Mouse (Mus musculus): Measurements from ENCODE around the gene Astn2.

The Astn2 gene

GRCm38 (mm10) chr4:66404201-66404711 is at the start of gene Astn2:
TSS of gene Astn2 (minus strand) at chr4:66404611.
- in situ Hi-C loops (cut with MboI, MseI): no loop called here

GRCm38 (mm10) chr4:66450115-66450514 is 45.7 kb upstream of the Astn2 start:
- in situ Hi-C loops (cut with MboI, MseI): no loop called here

GRCm38 (mm10) chr4:66431256-66431655 is 26.8 kb upstream of the Astn2 start:
- in situ Hi-C loops (cut with MboI, MseI): no loop called here

- in situ Hi-C loops (cut with MboI, MseI): no loop called here
These were observed 21.4 kb upstream of the Astn2 start for GRCm38 (mm10) chr4:66425804-66426203.

GRCm38 (mm10) chr4:66414778-66415177 is 10.4 kb upstream of the Astn2 start:
- in situ Hi-C loops (cut with MboI, MseI): no loop called here

- in situ Hi-C loops (cut with MboI, MseI): no loop called here
These were observed 675 bp upstream of the Astn2 start for GRCm38 (mm10) chr4:66405086-66405485.

GRCm38 (mm10) chr4:66403708-66404200 is 657 bp downstream of the Astn2 start:
- in situ Hi-C loops (cut with MboI, MseI): no loop called here

GRCm38 (mm10) chr4:66403116-66403707 is 1.2 kb downstream of the Astn2 start:
- in situ Hi-C loops (cut with MboI, MseI): no loop called here

GRCm38 (mm10) chr4:66402611-66403010 is 1.8 kb downstream of the Astn2 start:
- in situ Hi-C loops (cut with MboI, MseI): no loop called here

GRCm38 (mm10) chr4:66401186-66401681 is 3.2 kb downstream of the Astn2 start:
- in situ Hi-C loops (cut with MboI, MseI): no loop called here

- in situ Hi-C loops (cut with MboI, MseI): no loop called here
These were observed 5.3 kb downstream of the Astn2 start for GRCm38 (mm10) chr4:66399066-66399465.

- in situ Hi-C loops (cut with MboI, MseI): no loop called here
These were observed 7.2 kb downstream of the Astn2 start for GRCm38 (mm10) chr4:66397216-66397615.

GRCm38 (mm10) chr4:66393294-66393693 is 11.1 kb downstream of the Astn2 start:
- in situ Hi-C loops (cut with MboI, MseI): loop anchor here in 1 of 2 experiments (5.0 kb wide), 1 partner anchor 49 kb away; no protein-coding TSS in a partner anchor

GRCm38 (mm10) chr4:66390480-66390879 is 13.9 kb downstream of the Astn2 start:
- in situ Hi-C loops (cut with MboI, MseI): loop anchor here in 1 of 2 experiments (5.0 kb wide), 1 partner anchor 52 kb away; no protein-coding TSS in a partner anchor

- in situ Hi-C loops (cut with MboI, MseI): no loop called here
These were observed 25.8 kb downstream of the Astn2 start for GRCm38 (mm10) chr4:66378586-66378985.

- in situ Hi-C loops (cut with MboI, MseI): no loop called here
These were observed 33.8 kb downstream of the Astn2 start for GRCm38 (mm10) chr4:66370557-66371071.

- in situ Hi-C loops (cut with MboI, MseI): no loop called here
These were observed 38.9 kb downstream of the Astn2 start for GRCm38 (mm10) chr4:66365500-66365899.

- in situ Hi-C loops (cut with MboI, MseI): no loop called here
These were observed 59.8 kb downstream of the Astn2 start for GRCm38 (mm10) chr4:66344632-66345031.

GRCm38 (mm10) chr4:66337443-66337842 is 67.0 kb downstream of the Astn2 start:
- in situ Hi-C loops (cut with MboI, MseI): no loop called here

- in situ Hi-C loops (cut with MboI, MseI): no loop called here
These were observed 73.7 kb downstream of the Astn2 start for GRCm38 (mm10) chr4:66330600-66331285.

- in situ Hi-C loops (cut with MboI, MseI): no loop called here
These were observed 83.4 kb downstream of the Astn2 start for GRCm38 (mm10) chr4:66321051-66321450.

GRCm38 (mm10) chr4:66314806-66315484 is 89.5 kb downstream of the Astn2 start:
- in situ Hi-C loops (cut with MboI, MseI): no loop called here

Measured in T-helper 17 cell (primary cell).